Mouse (Mus musculus) brain, adult 2 months (tissue): Measurements from ENCODE around the gene Dmpk.
"Not testable (repeated sequence)": the region's sequence is repeated elsewhere in the genome, so short reads cannot be mapped to it uniquely, and the experiment has no call there.

Experiments used
- DNase-seq: peaks from one replicate; pipeline ENCODE4 v3.0.0; 2011; ENCODE audit warnings: low read depth, low spot score

The Dmpk gene

DNA sequence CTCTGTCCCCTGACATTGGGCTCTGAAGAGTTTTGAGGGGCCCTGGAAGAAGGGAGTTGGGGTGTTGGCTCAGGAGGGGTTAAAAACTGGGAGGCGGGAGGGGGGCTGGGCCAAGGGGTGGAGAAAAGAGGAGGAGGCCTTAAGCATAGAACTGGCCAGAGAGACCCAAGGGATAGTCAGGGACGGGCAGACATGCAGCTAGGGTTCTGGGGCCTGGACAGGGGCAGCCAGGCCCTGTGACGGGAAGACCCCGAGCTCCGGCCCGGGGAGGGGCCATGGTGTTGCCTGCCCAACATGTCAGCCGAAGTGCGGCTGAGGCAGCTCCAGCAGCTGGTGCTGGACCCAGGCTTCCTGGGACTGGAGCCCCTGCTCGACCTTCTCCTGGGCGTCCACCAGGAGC lies at the start of gene Dmpk:
Gene Dmpk (plus strand): TSS at position 149 of the 400 bp plus-strand sequence.
- DNase-seq = no peak

DNA sequence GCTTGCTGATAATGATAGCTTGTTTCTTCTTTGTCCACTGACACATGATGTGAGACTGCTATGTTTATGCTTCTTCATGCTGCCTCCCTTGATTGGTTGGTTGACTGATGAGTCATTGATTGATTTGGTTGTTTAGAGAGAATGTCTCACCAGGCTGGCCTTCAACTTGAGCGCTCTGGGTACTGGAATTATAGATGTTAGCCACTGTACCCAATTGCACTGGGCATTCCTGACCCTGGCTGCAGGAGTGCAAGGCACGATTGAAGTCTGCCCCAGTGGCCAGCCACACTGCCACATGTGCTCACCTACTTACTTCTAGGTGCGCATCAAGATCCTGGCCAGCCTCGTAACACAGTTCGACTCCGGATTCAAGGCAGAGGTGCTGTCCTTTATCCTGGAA lies 39.0 kb upstream of the Dmpk start:
- no peak for DNase-seq

DNA sequence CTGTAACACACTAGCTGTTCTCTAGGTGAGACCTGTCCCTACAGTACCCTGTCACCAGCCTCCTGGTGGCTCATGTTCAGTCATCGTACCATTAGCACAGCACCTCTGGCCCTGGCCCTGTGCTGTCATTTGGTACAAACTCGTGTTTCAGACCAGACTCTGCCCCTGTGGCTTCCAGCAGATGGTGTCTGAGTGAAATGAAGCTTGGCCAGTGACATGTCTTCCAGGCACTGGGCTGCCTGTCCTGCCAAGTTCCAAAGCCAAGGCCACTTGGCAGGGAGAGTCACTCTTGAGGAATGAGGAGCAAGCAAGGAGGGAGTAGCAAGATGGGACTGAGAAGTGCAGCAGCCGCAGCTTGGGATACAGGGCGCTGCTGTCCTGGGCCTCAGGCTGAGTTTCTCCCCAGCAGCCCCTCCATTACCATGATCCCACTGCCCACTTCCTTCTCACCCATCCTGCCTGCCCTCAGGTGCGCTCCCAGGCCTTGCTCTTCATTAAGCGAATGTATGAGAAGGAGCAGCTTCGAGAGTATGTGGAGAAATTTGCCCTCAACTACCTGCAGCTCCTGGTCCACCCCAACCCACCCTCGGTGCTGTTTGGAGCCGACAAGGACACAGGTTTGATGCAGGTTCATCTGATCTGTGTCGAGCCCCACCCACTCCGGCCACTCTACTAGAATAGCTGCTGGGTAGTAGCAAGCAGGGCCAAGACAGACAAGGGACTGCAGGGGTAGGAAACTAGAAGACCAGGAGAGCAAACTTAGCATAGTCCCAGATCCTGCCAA lies 37.2 kb upstream of the Dmpk start:
- DNase-seq = peak; percentile 89

DNA sequence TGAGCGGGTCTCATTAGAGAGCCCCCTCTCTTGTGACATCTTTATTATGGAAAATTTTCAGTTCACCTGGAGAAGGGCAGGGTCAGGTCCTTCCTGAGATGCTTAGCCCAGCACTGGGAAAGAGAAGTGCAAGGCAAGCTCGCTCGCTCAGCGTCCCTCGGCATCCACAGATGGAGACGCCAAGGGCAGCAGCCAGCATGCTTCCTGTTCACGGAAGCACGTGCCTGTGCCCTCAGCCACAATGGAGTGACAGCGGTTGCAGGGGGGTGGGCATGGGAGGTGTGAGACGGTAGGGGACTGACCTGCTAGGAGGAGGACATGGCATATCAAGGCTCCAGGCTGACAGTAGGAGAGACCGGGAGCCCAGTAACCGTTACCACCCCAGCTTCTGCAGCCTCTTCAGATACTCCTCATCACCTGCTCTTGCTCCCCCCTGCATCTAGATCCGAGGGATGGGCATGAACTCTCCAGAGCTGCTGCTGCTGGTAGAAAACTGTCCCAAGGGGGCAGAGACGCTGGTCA lies 35.6 kb upstream of the Dmpk start:
- no peak for DNase-seq

DNA sequence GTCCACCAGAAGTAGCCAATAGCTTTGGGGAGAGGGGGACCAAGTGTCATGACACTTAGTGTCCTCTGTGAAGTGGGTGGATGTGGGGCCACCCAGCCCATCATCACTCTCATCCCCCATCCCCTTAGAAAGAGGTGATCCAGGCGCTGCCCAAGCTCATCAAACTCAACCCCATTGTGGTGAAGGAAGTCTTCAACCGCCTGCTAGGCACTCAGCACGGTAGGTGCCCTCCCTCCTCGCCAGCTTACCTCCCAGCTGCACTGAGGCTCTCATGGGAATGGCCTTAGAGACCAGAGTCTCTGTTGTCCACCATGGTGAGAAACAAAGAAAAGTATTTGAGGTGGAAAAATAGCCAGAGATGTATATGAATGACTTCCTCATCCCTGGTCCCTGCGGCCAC lies 34.4 kb upstream of the Dmpk start:
- no peak for DNase-seq

DNA sequence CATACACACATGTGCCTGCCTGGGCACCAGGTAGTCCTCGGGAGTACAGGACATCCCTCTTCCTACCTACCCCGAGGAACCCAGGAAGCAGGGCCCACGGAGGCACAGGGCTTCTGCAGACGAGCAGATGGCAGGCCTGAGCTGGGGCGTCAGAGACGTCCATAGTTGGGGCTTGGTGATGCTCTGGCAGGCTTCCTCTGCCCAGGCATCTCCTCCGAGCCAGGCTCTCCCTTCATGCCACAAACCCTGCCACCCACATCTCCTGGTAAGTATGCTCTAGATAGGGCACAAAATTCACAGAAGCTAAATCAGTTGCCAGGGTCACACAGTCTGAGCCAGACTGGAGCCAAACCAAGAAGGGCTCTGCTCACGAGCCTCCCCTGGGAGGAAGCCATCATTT lies 33.5 kb upstream of the Dmpk start:
- peak; percentile 66 for DNase-seq

DNA sequence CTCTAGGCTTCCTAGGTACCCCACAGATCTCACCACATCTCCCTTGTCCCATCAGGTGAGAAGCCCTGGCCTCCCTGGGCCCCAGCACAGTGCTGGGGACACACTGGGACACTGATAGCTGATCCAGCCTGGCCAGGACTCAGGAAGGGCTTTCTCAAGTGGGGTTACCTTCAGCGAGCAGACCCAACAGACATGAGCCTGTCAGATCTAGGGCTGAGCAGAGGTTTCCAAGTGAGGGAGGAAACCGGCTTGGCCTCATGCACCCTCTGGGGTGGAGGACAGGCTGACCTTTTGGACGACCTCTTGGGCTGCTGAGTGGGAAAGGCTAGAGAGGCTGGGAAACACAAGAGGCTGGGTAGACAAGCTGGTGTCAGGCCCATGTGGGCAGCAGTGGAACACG lies 32.5 kb upstream of the Dmpk start:
- no peak for DNase-seq

DNA sequence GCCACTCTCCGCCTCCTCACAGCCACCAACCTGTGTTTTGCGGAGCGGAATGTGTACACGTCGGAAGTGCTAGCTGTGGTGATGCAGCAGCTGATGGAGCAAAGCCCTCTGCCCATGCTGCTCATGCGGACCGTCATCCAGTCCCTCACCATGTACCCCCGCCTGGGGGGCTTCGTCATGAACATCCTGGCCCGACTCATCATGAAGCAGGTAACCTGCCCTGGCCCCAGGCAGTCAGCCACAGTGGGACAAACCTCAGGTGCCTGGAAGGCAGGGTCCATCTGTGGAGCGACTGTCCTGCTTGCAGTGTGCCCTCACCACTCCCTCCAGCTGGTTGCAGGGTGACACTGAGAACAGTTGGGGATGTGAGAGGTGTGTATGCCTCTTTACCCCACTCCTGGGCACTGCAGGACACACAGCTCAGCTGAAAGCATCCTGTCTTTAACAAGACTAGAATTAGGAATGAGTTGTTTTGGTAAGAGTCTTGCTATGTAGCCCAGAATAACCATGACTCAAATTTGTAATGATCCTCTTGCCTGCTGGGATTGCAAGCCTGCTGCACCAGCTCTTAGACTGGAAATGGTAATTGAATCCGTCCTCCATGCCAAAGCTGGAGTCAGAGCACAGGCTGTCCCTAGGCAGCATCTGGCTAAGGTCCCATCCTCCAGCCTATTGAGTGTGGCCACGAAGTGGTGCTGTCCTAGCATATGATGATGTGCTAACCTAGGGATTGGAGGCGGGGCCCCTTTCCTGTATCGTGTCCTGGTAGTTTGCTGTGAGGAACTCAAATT lies 31.1 kb upstream of the Dmpk start:
- DNase-seq = peak; percentile 92

DNA sequence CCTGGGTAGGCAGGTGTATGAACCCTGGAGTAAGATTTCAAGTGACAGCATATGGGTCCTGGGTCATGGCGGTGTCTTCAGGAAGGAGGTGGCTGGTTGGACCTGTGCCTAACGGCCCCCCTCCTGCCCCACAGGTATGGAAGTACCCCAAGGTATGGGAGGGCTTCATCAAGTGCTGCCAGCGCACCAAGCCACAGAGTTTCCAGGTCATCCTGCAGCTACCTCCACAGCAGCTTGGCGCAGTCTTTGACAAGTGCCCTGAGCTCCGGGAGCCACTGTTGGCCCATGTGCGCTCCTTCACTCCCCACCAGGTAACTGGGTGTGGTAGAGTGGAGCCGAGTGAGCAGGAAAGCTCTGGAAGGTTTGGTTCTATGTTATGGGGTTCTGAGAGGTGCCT lies 30.5 kb upstream of the Dmpk start:
- no peak for DNase-seq

DNA sequence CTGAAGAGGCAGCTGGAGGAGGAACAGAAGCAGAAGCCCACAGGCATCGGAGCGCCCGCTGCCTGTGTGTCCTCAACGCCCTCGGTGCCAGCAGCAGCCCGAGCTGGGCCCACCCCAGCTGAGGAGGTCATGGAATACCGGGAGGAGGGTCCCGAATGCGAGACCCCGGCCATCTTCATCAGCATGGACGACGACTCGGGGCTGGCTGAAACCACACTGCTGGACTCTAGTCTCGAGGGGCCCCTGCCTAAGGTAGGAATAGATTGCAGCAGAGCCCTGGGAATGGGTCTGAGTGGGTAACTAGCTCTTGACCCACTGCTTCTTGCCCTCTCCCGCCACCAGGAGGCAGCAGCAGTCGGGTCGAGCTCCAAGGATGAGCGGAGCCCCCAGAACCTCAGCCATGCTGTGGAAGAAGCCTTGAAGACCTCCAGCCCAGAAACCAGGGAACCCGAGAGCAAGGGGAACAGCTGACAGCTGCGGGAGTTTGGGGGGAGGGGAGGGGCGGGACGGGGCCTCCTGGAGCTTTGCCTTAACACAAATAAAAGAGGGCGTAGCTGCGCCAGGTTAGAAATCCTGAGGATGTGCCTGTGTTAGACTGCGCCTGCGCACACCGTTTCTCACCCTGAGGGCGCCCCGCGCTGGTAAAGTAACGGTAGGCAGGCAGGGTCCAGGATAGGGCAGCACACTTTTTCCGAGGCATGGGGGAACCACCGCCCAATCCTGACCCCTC lies 29.4 kb upstream of the Dmpk start, which contains the start of gene Rsph6a:
Gene Rsph6a (plus strand): TSS at position 644 of the 730 bp plus-strand sequence.
- peak; percentile 73 for DNase-seq

DNA sequence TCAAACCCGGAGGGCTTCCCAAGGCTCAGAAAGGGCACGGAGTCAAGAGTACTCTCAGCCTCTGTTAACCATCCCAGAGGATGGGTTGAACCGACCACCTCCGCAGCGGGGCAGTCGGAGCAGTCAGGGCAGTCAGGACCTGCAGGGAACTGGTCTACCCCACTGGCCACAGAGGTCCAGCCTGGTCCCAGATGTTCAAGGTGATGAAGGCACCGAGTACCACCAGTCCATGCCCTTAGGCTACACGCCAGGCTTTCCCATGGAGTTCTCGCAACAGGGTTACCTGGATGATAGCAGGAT lies 28.9 kb upstream of the Dmpk start:
- DNase-seq = no peak

DNA sequence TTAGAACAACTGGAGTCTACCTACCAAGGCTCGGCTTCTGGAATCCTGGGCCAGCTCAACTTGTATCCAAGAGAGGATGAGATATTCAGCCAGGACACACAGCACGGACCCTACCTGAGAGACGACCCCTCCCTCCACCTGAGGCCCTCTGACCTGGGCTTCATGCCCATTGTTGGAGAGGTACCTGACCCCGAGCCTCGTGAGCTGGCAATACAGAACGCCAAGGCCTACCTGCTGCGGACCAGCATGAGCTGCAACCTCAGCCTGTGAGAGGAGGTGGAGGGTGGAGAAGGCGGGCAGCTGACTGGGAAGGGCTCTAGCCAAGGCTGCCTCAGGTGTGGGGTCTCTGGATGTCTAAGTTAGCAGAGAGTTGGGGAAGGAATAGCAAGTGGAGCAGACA lies 28.5 kb upstream of the Dmpk start:
- DNase-seq = no peak

DNA sequence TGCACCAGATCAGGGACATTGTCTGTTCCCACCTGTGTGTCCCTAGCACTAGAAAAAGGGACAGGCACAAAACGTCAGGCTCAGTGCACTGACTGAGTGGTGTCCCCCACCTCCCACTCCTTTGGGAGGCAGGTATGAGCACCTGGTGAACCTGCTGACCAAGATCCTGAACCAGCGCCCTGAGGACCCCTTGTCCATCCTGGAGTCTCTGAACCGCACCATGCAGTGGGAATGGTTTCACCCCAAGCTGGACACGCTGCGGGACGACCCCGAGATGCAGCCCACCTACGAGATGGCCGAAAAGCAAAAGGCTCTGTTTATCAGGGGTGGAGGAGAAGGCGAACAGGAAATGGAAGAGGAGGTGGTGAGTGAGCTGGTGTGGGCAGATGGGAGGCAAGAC lies 26.2 kb upstream of the Dmpk start:
- DNase-seq = no peak

DNA sequence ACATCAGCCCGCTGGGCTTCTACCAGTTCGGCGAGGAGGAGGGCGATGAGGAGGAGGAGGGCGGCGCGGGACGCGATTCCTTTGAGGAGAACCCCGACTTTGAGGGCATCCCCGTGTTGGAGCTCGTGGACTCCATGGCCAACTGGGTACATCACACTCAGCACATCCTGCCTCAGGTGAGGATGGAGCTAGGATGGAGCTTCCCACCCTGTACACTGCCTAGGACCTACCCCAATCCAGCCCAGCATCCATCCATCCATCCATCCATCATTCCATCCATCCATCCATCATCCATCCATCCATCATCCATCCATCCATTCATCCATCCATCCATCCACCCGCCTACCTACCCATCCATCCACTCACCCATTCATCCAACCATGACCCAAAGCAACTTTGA lies 17.8 kb upstream of the Dmpk start:
- no peak for DNase-seq

DNA sequence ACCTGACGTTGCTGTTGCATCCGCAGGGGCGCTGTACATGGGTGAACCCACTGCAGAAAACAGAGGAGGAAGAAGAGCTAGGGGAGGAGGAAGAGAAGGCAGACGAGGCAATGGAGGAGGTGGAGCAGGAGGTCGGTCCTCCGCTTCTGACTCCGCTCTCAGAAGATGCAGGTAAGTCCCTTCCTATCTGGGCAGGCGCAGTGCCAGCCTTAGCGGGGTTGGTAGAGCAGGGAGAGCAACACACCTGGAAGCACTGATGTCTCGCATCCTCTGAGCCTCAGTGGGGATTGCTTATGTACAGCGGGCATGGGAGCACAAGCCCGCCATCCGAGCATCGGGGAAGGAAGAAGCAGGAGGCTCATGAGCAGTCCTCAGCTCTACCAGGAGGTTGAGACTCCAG lies 16.6 kb upstream of the Dmpk start:
- no peak for DNase-seq

DNA sequence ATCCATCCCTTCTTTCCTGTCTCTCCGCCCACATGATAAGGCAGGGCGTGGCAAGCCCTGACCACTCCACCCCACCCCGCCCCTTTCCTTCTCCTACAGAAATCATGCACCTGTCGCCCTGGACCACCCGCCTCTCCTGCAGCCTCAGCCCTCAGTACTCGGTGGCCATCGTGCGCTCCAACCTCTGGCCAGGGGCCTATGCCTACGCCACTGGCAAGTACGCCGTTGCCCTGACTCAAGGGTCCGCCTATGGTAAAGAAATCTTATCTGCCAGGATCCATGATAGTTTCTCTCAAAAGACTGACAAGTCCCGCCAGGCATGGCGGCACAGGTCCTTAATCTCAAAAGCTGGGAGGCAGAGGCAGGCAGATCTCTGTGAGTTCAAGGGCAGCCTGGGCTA lies 15.7 kb upstream of the Dmpk start:
- DNase-seq = no peak

DNA sequence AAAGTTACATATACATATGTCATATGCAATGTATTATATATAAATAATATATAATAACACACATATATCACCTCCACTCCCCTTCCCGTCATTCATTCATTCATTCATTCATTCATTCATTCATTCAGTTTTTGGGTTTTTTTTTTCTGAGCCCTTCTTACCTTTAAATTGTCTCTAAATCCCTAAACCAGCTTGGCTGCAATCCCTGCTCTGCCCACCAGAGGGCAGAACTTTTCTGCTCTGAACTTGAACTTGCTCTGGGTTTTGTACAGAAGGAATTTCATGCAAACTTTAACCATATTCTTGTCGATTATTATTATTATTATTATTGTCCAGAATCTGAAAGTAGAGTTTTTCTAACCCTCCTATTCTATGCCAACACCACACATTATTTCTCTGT lies 14.9 kb upstream of the Dmpk start:
- peak; percentile 82 for DNase-seq

DNA sequence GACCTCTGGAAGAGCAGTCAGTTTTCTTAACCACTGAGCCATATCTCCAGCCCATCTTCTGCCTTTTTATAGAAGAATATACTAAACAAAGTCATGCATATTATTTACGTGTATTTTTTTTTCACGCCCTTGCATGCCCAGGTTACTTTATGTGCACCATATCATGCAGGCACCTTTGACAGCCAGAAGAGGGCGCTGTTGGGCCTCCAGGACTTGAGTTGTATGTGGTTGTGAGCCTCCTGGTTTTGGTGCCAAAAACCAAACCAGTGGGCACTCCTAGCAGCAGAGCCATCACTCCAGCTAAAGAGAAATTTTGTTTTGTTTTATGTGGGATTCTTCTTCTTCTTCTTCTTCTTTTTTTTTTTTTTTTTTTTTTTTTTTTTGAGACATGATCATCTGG lies 14.1 kb upstream of the Dmpk start:
- no peak for DNase-seq

DNA sequence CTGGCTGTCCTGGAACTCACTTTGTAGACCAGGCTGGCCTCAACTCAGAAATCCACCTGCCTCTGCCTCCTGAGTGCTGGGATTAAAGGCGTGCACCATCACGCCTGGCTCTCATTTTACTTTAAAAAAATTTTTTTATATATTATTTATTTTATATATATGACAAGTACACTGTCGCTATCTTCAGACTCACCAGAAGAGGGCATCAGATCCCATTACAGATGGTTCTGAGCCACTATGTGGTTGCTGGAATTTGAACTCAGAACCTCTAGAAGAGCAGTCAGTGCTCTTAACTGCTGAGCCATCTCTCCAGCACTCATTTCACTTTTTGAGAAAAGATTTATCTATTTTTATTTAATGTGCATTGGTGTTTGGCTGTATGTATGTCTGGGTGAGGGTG lies 12.6 kb upstream of the Dmpk start:
- DNase-seq = not testable (repeated sequence)

DNA sequence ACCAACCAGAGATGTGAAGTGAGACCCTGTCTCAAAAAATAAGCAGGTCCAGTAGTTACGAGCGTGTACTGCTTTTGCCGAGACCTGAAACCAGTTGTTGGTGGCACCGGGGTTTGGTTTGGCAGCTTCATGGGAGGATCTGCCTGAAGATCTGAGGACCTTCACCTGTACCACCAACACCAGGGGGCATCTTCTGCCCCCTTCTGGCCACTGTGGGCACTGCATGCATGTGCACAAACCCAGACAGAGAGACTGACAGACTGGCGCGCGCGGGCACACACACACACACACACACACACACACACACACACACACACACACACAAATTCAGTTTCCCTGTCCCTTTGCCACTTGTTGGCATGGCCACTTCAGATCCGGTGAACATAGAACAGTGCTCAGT lies 10.1 kb upstream of the Dmpk start:
- DNase-seq = no peak

DNA sequence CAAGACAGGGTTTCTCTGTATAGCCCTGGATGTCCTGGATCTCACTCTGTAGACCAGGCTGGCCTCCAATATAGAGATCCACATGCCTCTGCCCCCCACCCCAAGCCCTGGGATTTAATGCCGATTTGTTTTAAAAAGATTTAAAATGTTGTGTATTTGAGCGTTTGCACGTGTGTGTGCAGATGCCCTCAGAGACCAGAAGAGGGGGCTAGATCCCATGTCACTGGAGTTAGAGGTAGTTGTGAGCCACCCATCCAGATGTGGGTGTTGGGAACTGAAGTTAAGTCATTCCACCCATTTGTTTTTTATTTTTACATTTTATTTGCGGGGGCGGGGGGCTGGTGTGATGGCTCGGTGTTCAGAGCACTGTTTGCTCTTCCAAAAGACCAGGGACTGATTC lies 9.2 kb upstream of the Dmpk start:
- DNase-seq = no peak

DNA sequence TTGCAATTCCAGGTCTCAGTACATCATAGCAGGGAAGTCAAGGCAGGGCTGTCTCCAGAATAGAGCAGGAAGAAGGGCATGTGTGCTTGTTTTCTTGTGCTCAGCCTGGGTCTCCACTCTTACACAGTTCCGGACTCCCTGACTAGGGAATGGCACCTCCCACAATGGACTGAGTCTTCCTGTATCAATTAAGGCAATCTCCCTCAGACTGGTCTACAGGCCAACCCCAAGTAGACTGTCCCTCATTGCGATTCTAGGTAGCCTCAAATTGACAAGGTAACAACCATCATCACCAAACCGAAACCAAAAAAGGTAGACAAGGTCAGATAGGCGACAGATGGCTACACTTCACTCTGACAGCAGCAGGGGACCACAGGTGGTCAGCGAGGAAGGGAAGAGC lies 8.4 kb upstream of the Dmpk start:
- DNase-seq = no peak
